Mouse (Mus musculus): Measurements from ENCODE around the gene Ino80b. TPM values are rescaled to one million over a fixed set of nuclear protein-coding genes. Genes with fewer than 3 reads are reported as not detected.

Gene Ino80b
- polyA plus RNA-seq, 1 experiment = 35.0 TPM

DNA sequence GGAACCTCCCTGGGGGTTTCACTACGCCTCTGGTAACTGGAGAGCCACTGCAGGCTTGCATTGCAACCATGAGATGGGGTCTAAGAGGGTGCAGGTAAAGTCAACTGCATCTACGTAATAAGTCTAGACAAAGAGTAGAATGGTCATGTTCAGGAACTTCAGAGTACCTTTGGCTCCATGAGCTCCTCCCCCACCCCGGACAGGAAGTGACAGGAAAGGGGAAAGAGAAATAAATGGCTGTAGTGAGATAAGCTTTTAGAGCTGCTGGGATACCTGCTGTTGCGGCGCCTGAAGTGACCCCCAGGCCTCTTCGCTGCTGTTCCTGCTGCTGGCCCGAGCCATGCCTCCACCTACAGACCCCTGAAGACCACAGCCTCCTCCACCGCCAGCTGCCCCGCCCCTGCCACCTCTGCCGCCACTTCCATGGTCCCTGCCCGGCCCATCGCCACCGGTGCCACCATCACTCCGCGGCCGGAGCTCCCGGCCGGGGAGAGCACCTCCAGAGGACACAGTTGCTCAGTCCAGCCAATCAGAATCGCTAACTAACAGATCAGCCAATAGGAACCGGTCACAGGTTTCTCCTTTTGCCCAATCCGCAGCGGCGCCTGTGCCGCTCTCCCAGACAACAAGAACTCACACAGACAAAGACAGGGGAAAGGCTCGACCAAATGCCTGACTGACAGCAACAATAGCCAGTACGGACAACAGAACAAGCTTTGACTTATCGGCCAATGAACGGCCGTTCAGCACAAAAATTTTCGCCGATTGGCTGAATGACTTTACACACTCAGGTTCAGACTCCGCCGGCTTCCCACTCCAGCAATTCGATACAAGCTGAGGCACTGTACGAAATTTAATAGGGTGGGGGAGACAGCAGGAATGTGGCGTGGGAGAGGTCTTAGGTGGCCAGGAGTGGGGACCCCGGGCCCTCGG, 4.0 kb downstream of the Ino80b start, which contains the start of gene Wbp1:
Gene Wbp1 (minus strand): TSS at position 630 of the 933 bp plus-strand sequence.
- Histone ChIP-seq H3K27ac (ENCODE audit: control insufficient read depth, insufficient read depth, low read depth, low read length) (peak within 1 kb of the TSS; percentile 79), H3K36me3 (ENCODE audit: control insufficient read depth, insufficient read depth, low read length) (no peaks in the 10 kb centered on the region; the same call in 1 of the 2 replicates), H3K4me3 (ENCODE audit: control insufficient read depth, low read depth, low read length) (peak within 1 kb of the TSS; percentile 91), H3K27me3 (ENCODE audit: control insufficient read depth, insufficient read depth, low read length) (no peaks in the 10 kb centered on the region), H3K4me1 (ENCODE audit: control insufficient read depth, insufficient read depth, low read length) (peaks cover 23% of the 10 kb centered on the region)
- TF ChIP-seq POLR2A (IDR thresholded peaks at IDR 0.05; ENCODE audit: control insufficient read depth, low read depth, low read length) = peak; percentile 62; the same call in 1 of the 2 replicates
- TF ChIP-seq CTCF (IDR thresholded peaks at IDR 0.05; ENCODE audit: control insufficient read depth, insufficient read depth, insufficient replicate concordance, low read depth, low read length) = no peak

DNA sequence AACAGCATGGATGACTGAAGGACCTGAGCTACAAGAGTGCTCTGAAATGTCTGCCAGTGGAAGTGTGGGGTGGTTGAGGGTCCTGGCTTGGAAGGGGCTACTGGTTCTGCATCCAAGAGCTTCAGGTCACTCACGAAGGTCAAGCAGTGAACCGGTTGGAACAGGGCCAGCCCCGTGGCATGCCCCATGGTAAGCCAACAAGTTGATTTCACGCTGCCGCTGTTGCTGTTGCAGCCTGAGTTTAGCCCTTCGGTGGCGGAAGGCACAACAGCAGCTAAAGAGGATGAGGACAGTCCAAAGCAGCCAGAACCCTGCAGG, 5.5 kb downstream of the Ino80b start:
- no peaks in the 10 kb centered on the region; the same call in 1 of the 2 replicates for H3K36me3 ChIP-seq (ENCODE audit: control insufficient read depth, insufficient read depth, low read length)
- TF ChIP-seq POLR2A (IDR thresholded peaks at IDR 0.05; ENCODE audit: control insufficient read depth, low read depth, low read length) (0 out of 2 replicates have a peak, but pooled peaks have one; percentile 21), CTCF (IDR thresholded peaks at IDR 0.05; ENCODE audit: control insufficient read depth, insufficient read depth, insufficient replicate concordance, low read depth, low read length) (no peak)
- no peak overlapping the region for H3K4me3 ChIP-seq (ENCODE audit: control insufficient read depth, low read depth, low read length)
- no peak overlapping the region for H3K27ac ChIP-seq (ENCODE audit: control insufficient read depth, insufficient read depth, low read depth, low read length)
- peaks cover 28% of the 10 kb centered on the region for H3K4me1 ChIP-seq (ENCODE audit: control insufficient read depth, insufficient read depth, low read length)
- H3K27me3 ChIP-seq (ENCODE audit: control insufficient read depth, insufficient read depth, low read length) = no peaks in the 10 kb centered on the region

DNA sequence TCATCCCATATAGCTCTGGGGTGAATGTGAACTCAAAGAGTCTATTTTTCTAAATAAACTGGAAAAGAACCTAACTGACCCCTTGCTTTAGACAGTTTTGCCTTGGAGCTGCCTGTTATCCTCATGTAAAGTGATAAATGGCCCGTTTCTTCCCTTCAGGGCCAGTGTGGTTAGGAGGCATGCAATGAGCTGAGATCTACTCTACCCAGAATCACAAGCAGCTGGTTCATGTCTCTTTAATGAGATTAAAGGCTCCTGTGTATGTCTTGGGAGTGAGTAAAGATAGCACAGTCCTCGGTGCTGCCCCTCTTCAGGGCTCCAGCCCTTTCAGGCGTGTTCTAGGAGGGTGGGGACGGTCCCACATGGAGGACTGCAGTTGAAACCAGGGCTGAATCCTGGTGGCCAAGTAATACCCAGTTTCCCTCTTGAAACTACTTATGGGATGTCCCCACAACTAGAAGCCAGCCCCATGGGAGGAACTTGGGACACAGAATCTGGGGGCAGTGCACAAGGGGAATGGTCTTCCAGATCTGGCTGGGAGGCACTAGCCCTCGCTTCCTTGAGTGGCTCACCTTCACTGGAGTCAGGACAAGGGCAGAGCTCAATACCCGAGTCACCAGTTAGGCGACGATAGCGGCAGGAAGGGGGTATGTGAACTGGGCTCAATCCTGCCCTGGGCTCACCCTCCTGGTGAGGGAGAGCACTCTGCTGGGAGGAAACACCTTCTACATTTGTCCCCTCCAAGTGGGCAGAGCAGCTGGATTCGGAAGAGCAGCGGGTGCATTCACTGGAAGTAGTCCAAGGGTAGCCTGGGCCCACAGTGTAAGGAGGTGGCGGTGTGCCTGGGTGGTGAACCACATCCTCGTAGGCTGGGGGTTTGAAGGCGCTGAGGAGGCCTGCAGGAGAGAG, 6.2 kb downstream of the Ino80b start:
- Histone ChIP-seq H3K27ac (ENCODE audit: control insufficient read depth, insufficient read depth, low read depth, low read length) (no peak overlapping the region), H3K4me1 (ENCODE audit: control insufficient read depth, insufficient read depth, low read length) (peaks cover 28% of the 10 kb centered on the region)

DNA sequence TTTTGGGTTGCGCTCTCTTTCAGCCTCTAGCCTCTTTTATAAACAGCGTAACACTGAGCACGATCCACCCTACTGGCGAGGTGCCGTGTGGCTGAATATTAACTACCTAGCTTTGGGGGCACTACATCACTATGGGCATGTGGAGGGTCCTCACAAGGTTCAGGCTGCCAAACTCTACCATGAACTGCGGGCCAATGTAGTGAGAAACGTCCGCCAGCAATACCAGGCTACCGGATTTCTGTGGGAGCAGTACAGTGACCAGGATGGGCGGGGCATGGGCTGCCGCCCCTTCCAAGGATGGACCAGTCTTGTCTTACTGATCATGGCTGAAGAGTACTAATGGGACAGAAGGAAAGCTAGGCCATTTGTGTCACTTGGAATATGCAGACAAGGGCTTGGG, 6.9 kb downstream of the Ino80b start:
- Histone ChIP-seq H3K4me3 (ENCODE audit: control insufficient read depth, low read depth, low read length) (no peak overlapping the region), H3K27me3 (ENCODE audit: control insufficient read depth, insufficient read depth, low read length) (no peaks in the 10 kb centered on the region), H3K36me3 (ENCODE audit: control insufficient read depth, insufficient read depth, low read length) (no peaks in the 10 kb centered on the region; the same call in 1 of the 2 replicates), H3K4me1 (ENCODE audit: control insufficient read depth, insufficient read depth, low read length) (peaks cover 32% of the 10 kb centered on the region), H3K27ac (ENCODE audit: control insufficient read depth, insufficient read depth, low read depth, low read length) (no peak overlapping the region)
- TF ChIP-seq CTCF (IDR thresholded peaks at IDR 0.05; ENCODE audit: control insufficient read depth, insufficient read depth, insufficient replicate concordance, low read depth, low read length) (no peak), POLR2A (IDR thresholded peaks at IDR 0.05; ENCODE audit: control insufficient read depth, low read depth, low read length) (peak; percentile 30; the same call in 1 of the 2 replicates)

More for the DNA sequence above, 6.2 kb downstream of the Ino80b start:
- TF ChIP-seq POLR2A (IDR thresholded peaks at IDR 0.05; ENCODE audit: control insufficient read depth, low read depth, low read length) (no peak), CTCF (IDR thresholded peaks at IDR 0.05; ENCODE audit: control insufficient read depth, insufficient read depth, insufficient replicate concordance, low read depth, low read length) (no peak)
- Histone ChIP-seq H3K36me3 (ENCODE audit: control insufficient read depth, insufficient read depth, low read length) (no peaks in the 10 kb centered on the region; the same call in 1 of the 2 replicates), H3K4me3 (ENCODE audit: control insufficient read depth, low read depth, low read length) (no peak overlapping the region), H3K27me3 (ENCODE audit: control insufficient read depth, insufficient read depth, low read length) (no peaks in the 10 kb centered on the region)

DNA sequence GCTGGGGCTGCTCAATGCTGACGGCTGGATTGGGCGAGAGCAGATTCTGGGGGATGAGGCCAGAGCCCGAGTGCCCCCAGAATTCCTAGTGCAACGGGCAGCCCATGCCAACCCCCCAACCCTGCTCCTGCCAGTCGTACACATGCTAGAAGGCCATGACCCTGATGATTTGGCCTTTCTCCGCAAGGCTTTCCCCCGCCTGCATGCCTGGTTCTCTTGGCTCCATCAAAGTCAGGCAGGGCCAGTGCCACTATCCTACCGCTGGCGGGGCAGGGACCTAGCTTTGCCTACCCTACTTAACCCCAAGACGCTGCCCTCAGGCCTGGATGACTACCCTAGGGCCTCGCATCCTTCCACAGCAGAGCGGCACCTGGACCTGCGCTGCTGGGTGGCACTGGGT, 7.6 kb downstream of the Ino80b start:
- no peaks in the 10 kb centered on the region for H3K27me3 ChIP-seq (ENCODE audit: control insufficient read depth, insufficient read depth, low read length)
- TF ChIP-seq CTCF (IDR thresholded peaks at IDR 0.05; ENCODE audit: control insufficient read depth, insufficient read depth, insufficient replicate concordance, low read depth, low read length) (no peak), POLR2A (IDR thresholded peaks at IDR 0.05; ENCODE audit: control insufficient read depth, low read depth, low read length) (no peak)
- H3K27ac ChIP-seq (ENCODE audit: control insufficient read depth, insufficient read depth, low read depth, low read length) = no peak overlapping the region
- H3K36me3 ChIP-seq (ENCODE audit: control insufficient read depth, insufficient read depth, low read length) = no peaks in the 10 kb centered on the region; the same call in 1 of the 2 replicates
- H3K4me3 ChIP-seq (ENCODE audit: control insufficient read depth, low read depth, low read length) = no peak overlapping the region
- peaks cover 27% of the 10 kb centered on the region for H3K4me1 ChIP-seq (ENCODE audit: control insufficient read depth, insufficient read depth, low read length)

DNA sequence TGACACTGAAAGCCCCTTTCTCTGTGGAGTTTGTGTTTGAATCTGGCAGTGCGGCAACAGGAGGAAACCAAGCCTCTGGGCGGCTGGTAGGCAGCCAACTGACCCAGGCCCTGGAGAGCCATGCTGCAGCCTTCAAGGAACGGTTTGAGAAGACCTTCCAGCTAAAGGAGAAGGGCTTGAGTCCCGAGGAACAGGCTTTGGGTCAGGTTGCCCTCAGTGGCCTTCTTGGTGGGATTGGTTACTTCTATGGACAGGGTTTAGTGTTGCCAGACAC, 8.1 kb downstream of the Ino80b start:
- H3K36me3 ChIP-seq (ENCODE audit: control insufficient read depth, insufficient read depth, low read length) = no peaks in the 10 kb centered on the region; the same call in 1 of the 2 replicates
- H3K27me3 ChIP-seq (ENCODE audit: control insufficient read depth, insufficient read depth, low read length) = no peaks in the 10 kb centered on the region
- TF ChIP-seq CTCF (IDR thresholded peaks at IDR 0.05; ENCODE audit: control insufficient read depth, insufficient read depth, insufficient replicate concordance, low read depth, low read length) (no peak), POLR2A (IDR thresholded peaks at IDR 0.05; ENCODE audit: control insufficient read depth, low read depth, low read length) (no peak)
- no peak overlapping the region for H3K4me3 ChIP-seq (ENCODE audit: control insufficient read depth, low read depth, low read length)
- H3K27ac ChIP-seq (ENCODE audit: control insufficient read depth, insufficient read depth, low read depth, low read length) = no peak overlapping the region
- peaks cover 24% of the 10 kb centered on the region for H3K4me1 ChIP-seq (ENCODE audit: control insufficient read depth, insufficient read depth, low read length)

Measured in testis, adult 2 months (tissue).